Comparison of ENCODE assay signal across 8 mouse cellular contexts in the genomic region with DNA sequence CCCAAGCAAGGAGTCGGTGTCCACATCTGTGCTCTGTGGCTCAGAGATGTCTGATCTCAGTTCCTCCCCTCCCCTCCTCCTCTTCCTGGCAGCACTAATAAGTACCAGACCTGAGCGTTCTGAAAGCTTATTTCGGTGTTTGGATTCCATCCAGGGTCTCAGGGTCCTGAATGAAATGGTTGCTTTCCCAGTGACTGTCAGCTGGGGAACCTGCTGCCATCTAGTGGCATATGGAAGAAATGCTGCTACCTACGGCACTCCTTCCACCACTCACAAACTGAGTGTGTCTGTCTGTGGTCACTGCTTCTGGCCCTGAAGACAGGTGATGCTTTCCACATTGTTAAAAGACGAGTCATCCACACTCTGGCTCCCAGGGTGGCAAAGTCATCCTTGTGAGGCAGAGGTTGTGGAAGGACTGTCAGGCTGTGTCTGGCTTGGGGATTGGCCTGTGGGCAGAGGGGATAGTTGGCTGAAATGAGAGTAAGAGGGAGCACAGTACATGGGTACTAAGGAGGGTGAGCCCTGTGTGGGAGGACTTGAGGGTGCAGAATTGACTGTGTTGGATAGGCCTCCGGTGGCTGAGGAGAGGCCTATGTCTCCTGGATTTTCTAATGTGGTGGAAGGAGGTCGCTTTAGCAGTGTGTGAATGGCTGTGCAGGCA. TPM values are rescaled to one million over a fixed set of nuclear protein-coding genes. Genes with fewer than 3 reads are reported as not detected.
DNase-seq lines count a peak whose midpoint lies in the region; ATAC-seq and TF ChIP-seq lines count a peak whose summit lies in the region.

No protein-coding gene starts in this region.

- H3K27me3 ChIP-seq in cerebellum, adult 2 months (ENCODE audit: control insufficient read depth, insufficient read depth, low read length) = no peaks in the 10 kb centered on the region
- no peaks in the 10 kb centered on the region for H3K27me3 ChIP-seq in forebrain, embryonic 15.5 days
- no peaks in the 10 kb centered on the region for H3K27me3 ChIP-seq in hindbrain, embryonic 10.5 days (ENCODE audit: insufficient read depth, poor library complexity, severe bottlenecking)
- H3K27me3 ChIP-seq in stomach, embryonic 14.5 days (ENCODE audit: control insufficient read depth, insufficient read depth, low read length) = no peaks in the 10 kb centered on the region

- no peaks in the 10 kb centered on the region for H3K36me3 ChIP-seq in forebrain, embryonic 15.5 days
- no peaks in the 10 kb centered on the region for H3K36me3 ChIP-seq in hindbrain, embryonic 10.5 days
- H3K36me3 ChIP-seq in stomach, embryonic 14.5 days (ENCODE audit: control insufficient read depth, insufficient read depth, low read length) = no peaks in the 10 kb centered on the region

- H3K27ac ChIP-seq in cerebellum, adult 2 months (ENCODE audit: insufficient read depth, low read length) = no peak overlapping the region
- no peak overlapping the region; the same call in 1 of the 2 replicates for H3K27ac ChIP-seq in forebrain, embryonic 15.5 days (replicated peaks)
- peak overlapping the region; percentile 59; the same call in 1 of the 2 replicates for H3K27ac ChIP-seq in hindbrain, embryonic 10.5 days
- H3K27ac ChIP-seq in stomach, embryonic 14.5 days (ENCODE audit: low read length) = no peak overlapping the region; the same call in 1 of the 2 replicates

- no peak overlapping the region for H3K4me3 ChIP-seq in cerebellum, adult 2 months (replicated peaks; ENCODE audit: insufficient read depth, low read depth, low read length)
- H3K4me3 ChIP-seq in forebrain, embryonic 15.5 days = no peak overlapping the region
- H3K4me3 ChIP-seq in hindbrain, embryonic 10.5 days = no peak overlapping the region
- H3K4me3 ChIP-seq in stomach, embryonic 14.5 days (ENCODE audit: low read depth, low read length) = no peak overlapping the region

- 28% methylated on average over 7 of the region's 7 CpGs for WGBS in cerebellum, adult 2 months
- WGBS in forebrain, embryonic 15.5 days = 24% methylated on average over 7 of the region's 7 CpGs
- 30% methylated on average over 7 of the region's 7 CpGs for WGBS in hindbrain, embryonic 10.5 days
- WGBS in stomach, embryonic 14.5 days = 24% methylated on average over 7 of the region's 7 CpGs

- DNase-seq in left cerebral cortex, adult 18-20 months (ENCODE audit: low spot score in 2 of 2) = peak; percentile 45 to 51
- DNase-seq in left cerebral cortex, adult 11 months (ENCODE audit: low spot score) = no peak
- DNase-seq in cerebellum, adult 2 months = peak; percentile 66 to 70
- DNase-seq in hindbrain, embryonic 10.5 days (ENCODE audit: low spot score) = peak; percentile 71
- DNase-seq in layer of hippocampus, adult 9-11 months = peak; percentile 28

- peak overlapping the region; percentile 26; the same call in 1 of the 2 replicates for H3K4me2 ChIP-seq in forebrain, embryonic 15.5 days (replicated peaks)
- no peak overlapping the region for H3K4me2 ChIP-seq in stomach, embryonic 14.5 days (replicated peaks; ENCODE audit: low read depth, low read length)

- H3K9me3 ChIP-seq in forebrain, embryonic 15.5 days = no peaks in the 10 kb centered on the region
- H3K9me3 ChIP-seq in hindbrain, embryonic 10.5 days = no peaks in the 10 kb centered on the region
- H3K9me3 ChIP-seq in stomach, embryonic 14.5 days (ENCODE audit: control insufficient read depth, low read depth, low read length) = no peaks in the 10 kb centered on the region

- TF ChIP-seq POLR2A in cerebellum, adult 2 months (IDR thresholded peaks at IDR 0.05; ENCODE audit: borderline replicate concordance, insufficient read depth, low read length) = no peak

- peaks cover 8% of the 10 kb centered on the region for H3K4me1 ChIP-seq in cerebellum, adult 2 months (ENCODE audit: control insufficient read depth, insufficient read depth, low read length)
- H3K4me1 ChIP-seq in forebrain, embryonic 15.5 days = peaks cover 15% of the 10 kb centered on the region
- H3K4me1 ChIP-seq in hindbrain, embryonic 10.5 days (replicated peaks) = peaks cover 19% of the 10 kb centered on the region
- H3K4me1 ChIP-seq in stomach, embryonic 14.5 days (ENCODE audit: control insufficient read depth, insufficient read depth, low read length) = no peaks in the 10 kb centered on the region

- peak; percentile 69 for ATAC-seq in forebrain, embryonic 15.5 days (replicated peaks)
- peak; percentile 73 for ATAC-seq in megakaryocyte-erythroid progenitor cell, adult 5-6 weeks (replicated peaks; ENCODE audit: low FRiP score, low TSS enrichment, poor library complexity, severe bottlenecking)
- ATAC-seq in stomach, embryonic 14.5 days (ENCODE audit: insufficient number of reproducible peaks, insufficient read depth, low FRiP score, low read depth) = peak; percentile 51; the same call in 1 of the 2 replicates

- H3K9ac ChIP-seq in forebrain, embryonic 15.5 days (replicated peaks) = no peak overlapping the region
- H3K9ac ChIP-seq in stomach, embryonic 14.5 days (replicated peaks; ENCODE audit: low read depth, low read length) = no peak overlapping the region

- TF ChIP-seq CTCF in cerebellum, adult 2 months (IDR thresholded peaks at IDR 0.05; ENCODE audit: borderline replicate concordance, insufficient read depth, low read depth, low read length) = peak; percentile 90

RNA-seq across cellular contexts. Expression of gene Apol6, which starts 15.1 kb away (rescaled TPM):
- under 1 TPM; 0.21 to 0.23 TPM for total RNA-seq in left cerebral cortex, adult 18-20 months (2021)
- polyA plus RNA-seq in cerebellum, adult 2 months (2012; rRNA removed) = 0.30 and 0.49 TPM in 2 replicates
- not detected in 2 replicates for polyA plus RNA-seq in forebrain, embryonic 15.5 days (2015; fragmentation: Nextera tagmentation; extraction: Ambion mirVana)
- 0.06 TPM in 1 of 2 replicates, not detected in the other for polyA plus RNA-seq in hindbrain, embryonic 10.5 days (2016; fragmentation: Nextera tagmentation; extraction: Ambion mirVana)
- total RNA-seq in megakaryocyte-erythroid progenitor cell, adult 5-6 weeks (2014; fragmentation: Nextera tagmentation) = not detected in 2 replicates
- total RNA-seq in megakaryocyte-erythroid progenitor cell, adult 5-6 weeks (2017) = not detected in 2 replicates
- 0.12 TPM in 1 of 2 replicates, not detected in the other for polyA plus RNA-seq in stomach, embryonic 14.5 days (2014; fragmentation: Nextera tagmentation; extraction: Ambion mirVana)

RNA-seq across cellular contexts. Expression of gene Mb, which starts 21.0 kb away (rescaled TPM):
- not detected for total RNA-seq in left cerebral cortex, adult 18-20 months (2021)
- 0.59 and 0.93 TPM in 2 replicates for polyA plus RNA-seq in cerebellum, adult 2 months (2012; rRNA removed)
- polyA plus RNA-seq in forebrain, embryonic 15.5 days (2015; fragmentation: Nextera tagmentation; extraction: Ambion mirVana) = 0.31 TPM in 1 of 2 replicates, not detected in the other
- polyA plus RNA-seq in hindbrain, embryonic 10.5 days (2016; fragmentation: Nextera tagmentation; extraction: Ambion mirVana) = 0.63 TPM in 1 of 2 replicates, not detected in the other
- total RNA-seq in megakaryocyte-erythroid progenitor cell, adult 5-6 weeks (2014; fragmentation: Nextera tagmentation) = not detected in 2 replicates
- not detected in 2 replicates for total RNA-seq in megakaryocyte-erythroid progenitor cell, adult 5-6 weeks (2017)
- 0.39 and 1.8 TPM in 2 replicates for polyA plus RNA-seq in stomach, embryonic 14.5 days (2014; fragmentation: Nextera tagmentation; extraction: Ambion mirVana)
